Mouse (Mus musculus) gastrocnemius, postnatal 14 days (tissue): ENCODE measurements at regions not wholly inside any gene's neighbourhood (a gene's known extent, or its start where the extent isn't known, plus 50 kb on each side); places are given as distances from the start of the nearest gene placed in this dataset.

Source experiments
- DNase-seq: peaks from one replicate; pipeline ENCODE4 v3.0.0; 2021; ENCODE audit warnings: mixed read lengths
- intact Hi-C: fragments of 180-260 bp; cut with DNase I; formaldehyde crosslinking; loops from one replicate; pipeline ENCODE4 v1.15.1; 2025; ENCODE audit warnings: low total_unique reads

GRCm38 (mm10) chr8:92427801-92428200 lies 70.4 kb downstream of the Irx5 start:
- no peak for DNase-seq

GRCm38 (mm10) chr8:92437075-92437663 lies 79.7 kb downstream of the Irx5 start:
- intact Hi-C loops = no loop called here
- DNase-seq = no peak

More at GRCm38 (mm10) chr8:92427801-92428200, 70.4 kb downstream of the Irx5 start:
- intact Hi-C loops = no loop called here

GRCm38 (mm10) chr8:92438294-92438693 lies 80.9 kb downstream of the Irx5 start:
- intact Hi-C loops = no loop called here

GRCm38 (mm10) chr8:92439713-92440436 lies 82.5 kb downstream of the Irx5 start:
- DNase-seq = no peak
- intact Hi-C loops = no loop called here

More at GRCm38 (mm10) chr8:92438294-92438693, 80.9 kb downstream of the Irx5 start:
- no peak for DNase-seq

- DNase-seq = no peak
- intact Hi-C loops = no loop called here
These were observed 84.7 kb downstream of the Irx5 start for GRCm38 (mm10) chr8:92442086-92442485.

GRCm38 (mm10) chr8:92459291-92459690 lies 101.9 kb downstream of the Irx5 start:
- DNase-seq = no peak
- intact Hi-C loops = no loop called here

- DNase-seq = no peak
- intact Hi-C loops = no loop called here
These were observed 102.9 kb downstream of the Irx5 start for GRCm38 (mm10) chr8:92460129-92460953.

- intact Hi-C loops = no loop called here
These were observed 111.9 kb downstream of the Irx5 start for GRCm38 (mm10) chr8:92469141-92470000.

GRCm38 (mm10) chr8:92472257-92472656 lies 114.8 kb downstream of the Irx5 start:
- intact Hi-C loops = no loop called here
- DNase-seq = no peak

More at GRCm38 (mm10) chr8:92469141-92470000, 111.9 kb downstream of the Irx5 start:
- DNase-seq = no peak

- DNase-seq = no peak
- intact Hi-C loops = no loop called here
These were observed 115.4 kb downstream of the Irx5 start for GRCm38 (mm10) chr8:92472817-92473216.

GRCm38 (mm10) chr8:92482393-92482792 lies 125.0 kb downstream of the Irx5 start:
- DNase-seq = no peak
- intact Hi-C loops = no loop called here

GRCm38 (mm10) chr8:92483055-92483765 lies 125.8 kb downstream of the Irx5 start:
- no peak for DNase-seq
- intact Hi-C loops = no loop called here

- intact Hi-C loops = no loop called here
- DNase-seq = no peak
These were observed 131.2 kb downstream of the Irx5 start for GRCm38 (mm10) chr8:92488526-92489159.

GRCm38 (mm10) chr8:92491533-92491932 lies 134.1 kb downstream of the Irx5 start:
- DNase-seq = no peak
- intact Hi-C loops = no loop called here

- DNase-seq = peak; percentile 33
- intact Hi-C loops = no loop called here
These were observed 136.0 kb downstream of the Irx5 start for GRCm38 (mm10) chr8:92493403-92493802.

GRCm38 (mm10) chr8:92505552-92506281 lies 148.3 kb downstream of the Irx5 start:
- intact Hi-C loops = no loop called here
- DNase-seq = no peak

- intact Hi-C loops = no loop called here
- no peak for DNase-seq
These were observed 149.0 kb downstream of the Irx5 start for GRCm38 (mm10) chr8:92506436-92506835.

GRCm38 (mm10) chr8:92506906-92507305 lies 149.5 kb downstream of the Irx5 start:
- no peak for DNase-seq
- intact Hi-C loops = no loop called here
